Mouse (Mus musculus) thymus, adult 2 months (tissue): ENCODE results near the gene Muc1.

Source experiments
- CTCF ChIP-seq: fragments of 200-500 bp; IDR thresholded peaks from 2 replicates; pipeline ENCODE4 v1.5.1; 2012; ENCODE audit warnings: mild to moderate bottlenecking, control low read depth, low read length, moderate library complexity, borderline replicate concordance; ENCODE audit not compliant: control insufficient read depth, poor library complexity, insufficient read depth; ENCODE audit errors: extremely low read depth
- POLR2A ChIP-seq: fragments of 200-500 bp; IDR thresholded peaks from 2 replicates; pipeline ENCODE4 v1.6.1; 2012; ENCODE audit warnings: mild to moderate bottlenecking, low read length, control low read depth, moderate library complexity; ENCODE audit not compliant: control insufficient read depth, poor library complexity, insufficient read depth; ENCODE audit errors: extremely low read depth

DNA sequence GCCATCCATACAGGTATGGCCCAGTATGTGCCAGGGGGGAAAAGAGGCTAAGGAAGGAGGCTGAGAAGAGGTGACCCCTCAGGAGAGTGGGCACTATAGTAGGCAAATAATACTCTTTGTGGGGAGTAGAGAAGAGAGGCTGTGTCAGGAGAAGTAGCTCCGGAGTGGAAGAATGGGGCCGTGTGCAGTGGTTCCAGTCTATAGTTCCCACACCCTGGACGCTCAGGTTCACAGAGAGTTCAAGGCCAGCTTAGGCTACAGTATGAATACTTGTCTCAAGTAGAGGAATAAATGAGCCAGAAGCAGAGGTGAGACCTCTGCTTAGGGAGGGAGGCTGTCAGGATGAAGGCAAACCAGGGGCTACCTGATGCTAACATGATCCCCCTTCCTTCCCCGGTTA, 419 bp downstream of the Muc1 start:
- no peak for TF ChIP-seq CTCF
- TF ChIP-seq POLR2A: no peak
